Mouse (Mus musculus): ENCODE results near the gene Cdc37. TPM values are rescaled to one million over a fixed set of nuclear protein-coding genes. Genes with fewer than 3 reads are reported as not detected.
A peak's percentile ranks its signal among the peaks of the same experiment; 100 is the strongest.

The Cdc37 gene
- polyA plus RNA-seq, 1 experiment from 2014 or later = 301 TPM

DNA sequence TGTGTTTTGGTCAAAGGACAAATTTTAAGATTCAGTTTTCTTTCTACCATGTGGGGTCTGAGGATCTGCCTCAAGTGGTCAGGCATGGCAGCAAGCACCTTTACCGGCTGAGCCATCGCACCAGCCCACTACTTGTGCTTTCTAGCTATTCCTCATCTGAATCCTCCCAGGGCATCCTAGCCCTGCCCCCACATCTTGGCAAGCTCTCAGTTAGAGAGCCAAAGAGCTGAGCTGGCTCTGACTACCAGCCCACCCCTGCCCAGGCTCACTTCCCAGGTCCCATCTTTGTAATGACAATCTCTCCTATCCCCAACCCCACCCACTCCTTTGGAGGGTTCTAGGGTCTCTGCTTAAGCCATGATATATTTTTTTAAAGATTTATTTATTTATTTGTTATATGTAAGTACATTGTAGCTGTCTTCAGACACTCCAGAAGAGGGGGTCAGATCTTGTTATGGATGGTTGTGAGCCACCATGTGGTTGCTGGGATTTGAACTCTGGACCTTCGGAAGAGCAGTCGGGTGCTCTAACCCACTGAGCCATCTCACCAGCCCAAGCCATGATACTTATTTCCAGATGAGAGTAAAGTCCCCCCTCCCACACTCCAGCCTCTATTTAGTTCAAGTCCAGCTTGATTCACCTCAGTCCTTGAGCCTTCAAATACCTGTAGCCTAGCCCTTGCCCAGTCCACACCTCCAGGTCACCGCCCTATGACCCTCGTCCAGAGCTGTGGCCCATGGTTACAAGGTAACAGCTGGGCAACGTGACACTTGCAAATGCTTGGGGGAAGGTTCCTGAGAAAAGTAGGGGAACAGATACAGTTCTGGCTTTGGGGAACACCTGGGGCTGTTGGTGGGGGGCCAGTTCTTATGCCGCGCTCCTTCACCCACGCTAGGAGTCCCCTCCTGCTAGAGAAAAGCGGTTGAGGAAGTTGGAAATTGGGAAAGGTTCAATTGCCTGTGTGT lies 13.6 kb upstream of the Cdc37 start:
- H3K4me3 ChIP-seq (ENCODE audit: low read length) = no peak overlapping the region
- 29% methylated on average over 11 of the region's 11 CpGs for WGBS
- no peak overlapping the region for H3K27ac ChIP-seq (ENCODE audit: low read length)
- H3K36me3 ChIP-seq (ENCODE audit: control insufficient read depth, insufficient read depth, low read length) = no peaks in the 10 kb centered on the region
- no peak for ATAC-seq (ENCODE audit: low read depth)
- H3K9me3 ChIP-seq (ENCODE audit: control insufficient read depth, low read length) = no peaks in the 10 kb centered on the region
- no peak overlapping the region for H3K9ac ChIP-seq (ENCODE audit: low read length)
- H3K4me1 ChIP-seq (replicated peaks; ENCODE audit: control insufficient read depth, insufficient read depth, low read length) = peaks cover 32% of the 10 kb centered on the region
- no peak overlapping the region; the same call in 1 of the 2 replicates for H3K4me2 ChIP-seq (ENCODE audit: low read depth, low read length)
- H3K27me3 ChIP-seq (ENCODE audit: control insufficient read depth, insufficient read depth, low read depth, low read length) = peaks cover 45% of the 10 kb centered on the region

DNA sequence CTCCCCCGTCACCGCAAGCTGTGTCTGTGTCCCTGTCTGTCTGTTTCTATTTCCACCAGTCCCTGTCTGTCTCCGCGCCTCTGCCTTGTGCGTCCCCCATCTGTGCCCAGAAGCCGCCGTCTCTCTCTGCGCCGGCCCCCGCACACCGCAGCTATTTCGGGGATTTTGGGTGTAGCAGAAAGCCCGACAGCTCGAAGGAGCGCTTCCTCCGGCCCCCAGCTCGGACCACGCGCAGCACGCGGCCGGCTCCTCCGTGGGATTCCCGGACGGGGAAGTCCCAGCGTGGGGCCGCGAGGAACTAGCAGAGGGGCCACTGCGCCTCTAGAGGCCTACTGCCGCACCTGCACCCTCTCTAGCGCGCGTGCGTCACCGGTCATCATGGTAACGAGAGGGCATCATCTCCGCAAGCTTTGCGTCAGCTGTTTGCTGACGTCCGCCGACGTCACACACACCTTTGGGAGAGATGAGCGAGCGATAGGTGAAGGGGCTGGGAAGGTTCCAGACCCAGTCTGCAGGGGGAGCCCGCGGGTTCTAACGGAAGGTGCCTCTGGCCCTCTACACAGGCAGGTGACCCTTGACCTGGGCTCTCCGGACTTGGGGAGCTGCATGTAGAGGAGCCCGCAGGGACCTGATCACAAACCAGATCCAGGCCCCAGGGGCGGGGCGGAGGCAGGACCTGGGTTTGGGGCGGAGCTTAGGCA lies 11.6 kb upstream of the Cdc37 start:
- H3K9me3 ChIP-seq (ENCODE audit: control insufficient read depth, low read length) = no peaks in the 10 kb centered on the region
- H3K4me2 ChIP-seq (ENCODE audit: low read depth, low read length) = peak overlapping the region; percentile 83
- ATAC-seq (ENCODE audit: low read depth) = peak; percentile 68
- H3K27me3 ChIP-seq (ENCODE audit: control insufficient read depth, insufficient read depth, low read depth, low read length) = peaks cover 37% of the 10 kb centered on the region
- peaks cover 18% of the 10 kb centered on the region for H3K4me1 ChIP-seq (replicated peaks; ENCODE audit: control insufficient read depth, insufficient read depth, low read length)
- peak overlapping the region; percentile 59 for H3K4me3 ChIP-seq (ENCODE audit: low read length)
- no peaks in the 10 kb centered on the region for H3K36me3 ChIP-seq (ENCODE audit: control insufficient read depth, insufficient read depth, low read length)
- under 1% methylated on average over 52 of the region's 52 CpGs for WGBS
- H3K9ac ChIP-seq (ENCODE audit: low read length) = peak overlapping the region; percentile 81
- no peak overlapping the region for H3K27ac ChIP-seq (ENCODE audit: low read length)

DNA sequence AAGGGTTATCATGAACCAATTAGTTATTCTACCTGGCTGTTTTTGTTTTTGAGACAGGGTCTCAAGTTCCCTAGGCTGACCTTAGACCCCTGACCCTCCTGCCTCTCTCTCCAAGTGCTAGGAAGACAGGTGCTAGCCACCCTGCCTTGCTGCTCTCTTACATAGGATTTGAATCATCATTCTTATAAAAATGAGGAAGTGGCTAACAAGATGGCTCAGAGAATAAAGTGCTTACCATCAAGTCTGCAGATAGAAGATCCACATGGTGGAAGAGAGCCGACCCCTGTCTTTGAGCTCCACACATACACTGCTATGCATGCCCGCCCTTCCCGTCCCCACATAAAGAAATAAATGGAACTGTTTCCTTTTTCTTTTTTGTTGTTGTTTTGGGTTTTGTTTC lies 5.0 kb upstream of the Cdc37 start:
- no peak overlapping the region for H3K9ac ChIP-seq (ENCODE audit: low read length)
- no peak overlapping the region for H3K27ac ChIP-seq (ENCODE audit: low read length)
- WGBS = 81% methylated on average over 3 of the region's 3 CpGs
- no peaks in the 10 kb centered on the region for H3K9me3 ChIP-seq (ENCODE audit: control insufficient read depth, low read length)
- H3K4me3 ChIP-seq (ENCODE audit: low read length) = no peak overlapping the region
- H3K36me3 ChIP-seq (ENCODE audit: control insufficient read depth, insufficient read depth, low read length) = no peaks in the 10 kb centered on the region
- H3K4me2 ChIP-seq (ENCODE audit: low read depth, low read length) = no peak overlapping the region
- H3K27me3 ChIP-seq (ENCODE audit: control insufficient read depth, insufficient read depth, low read depth, low read length) = no peaks in the 10 kb centered on the region
- ATAC-seq (ENCODE audit: low read depth) = no peak
- H3K4me1 ChIP-seq (replicated peaks; ENCODE audit: control insufficient read depth, insufficient read depth, low read length) = peaks cover 15% of the 10 kb centered on the region

DNA sequence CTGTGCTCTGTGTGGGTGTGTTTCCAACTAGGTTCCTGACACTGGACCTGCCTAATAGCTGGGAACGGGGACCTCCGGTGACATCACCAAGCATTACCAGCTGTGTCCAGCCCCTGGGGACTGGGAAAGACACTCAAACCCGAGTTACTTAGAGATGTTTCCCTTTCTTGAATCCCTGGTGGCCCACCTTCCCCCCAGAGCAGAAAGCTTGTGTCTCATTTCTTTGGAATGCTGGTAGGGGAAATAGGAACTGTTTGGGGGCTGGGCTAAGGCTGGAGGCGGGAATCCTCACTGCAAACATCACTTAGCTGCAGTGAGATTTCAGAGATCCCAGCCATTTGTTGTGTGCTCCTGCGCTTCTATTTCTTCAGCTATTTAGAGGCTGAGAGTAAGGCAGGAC lies 4.1 kb upstream of the Cdc37 start:
- Histone ChIP-seq H3K9me3 (ENCODE audit: control insufficient read depth, low read length) (no peaks in the 10 kb centered on the region), H3K36me3 (ENCODE audit: control insufficient read depth, insufficient read depth, low read length) (no peaks in the 10 kb centered on the region), H3K4me1 (replicated peaks; ENCODE audit: control insufficient read depth, insufficient read depth, low read length) (peaks cover 19% of the 10 kb centered on the region), H3K27ac (ENCODE audit: low read length) (peak overlapping the region; percentile 81), H3K4me2 (ENCODE audit: low read depth, low read length) (peak overlapping the region; percentile 71), H3K27me3 (ENCODE audit: control insufficient read depth, insufficient read depth, low read depth, low read length) (no peaks in the 10 kb centered on the region), H3K9ac (ENCODE audit: low read length) (peak overlapping the region; percentile 60), H3K4me3 (ENCODE audit: low read length) (peak overlapping the region; percentile 41)
- ATAC-seq (ENCODE audit: low read depth) = peak; percentile 19; the same call in 1 of the 2 replicates
- 2% methylated on average over 5 of the region's 5 CpGs for WGBS

DNA sequence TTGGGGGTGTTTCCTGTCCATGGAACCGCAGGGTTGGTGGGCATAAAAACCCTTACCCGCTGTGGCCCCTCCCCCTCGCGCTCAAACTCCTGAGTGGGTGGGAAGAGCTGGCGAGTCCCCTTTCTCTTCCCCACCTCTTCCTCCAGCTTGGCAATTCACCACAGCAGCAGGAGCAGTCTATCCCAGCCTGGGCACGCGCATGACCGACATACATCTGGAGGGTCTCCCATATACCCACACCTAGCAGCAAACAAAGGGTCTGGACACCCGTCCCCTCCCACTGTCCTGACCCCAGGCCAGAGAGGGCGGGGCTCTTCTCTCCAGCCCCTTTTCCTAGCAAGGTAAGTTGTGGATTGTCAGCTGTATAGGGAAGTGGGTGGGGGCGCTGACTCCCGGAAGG lies 3.5 kb upstream of the Cdc37 start:
- Histone ChIP-seq H3K4me3 (ENCODE audit: low read length) (peak overlapping the region; percentile 41), H3K36me3 (ENCODE audit: control insufficient read depth, insufficient read depth, low read length) (no peaks in the 10 kb centered on the region), H3K9me3 (ENCODE audit: control insufficient read depth, low read length) (no peaks in the 10 kb centered on the region), H3K9ac (ENCODE audit: low read length) (peak overlapping the region; percentile 60), H3K27ac (ENCODE audit: low read length) (peak overlapping the region; percentile 81), H3K4me2 (ENCODE audit: low read depth, low read length) (peak overlapping the region; percentile 71), H3K27me3 (ENCODE audit: control insufficient read depth, insufficient read depth, low read depth, low read length) (no peaks in the 10 kb centered on the region), H3K4me1 (replicated peaks; ENCODE audit: control insufficient read depth, insufficient read depth, low read length) (peaks cover 24% of the 10 kb centered on the region)
- peak; percentile 10; the same call in 1 of the 2 replicates for ATAC-seq (ENCODE audit: low read depth)
- WGBS = 3% methylated on average over 12 of the region's 12 CpGs

DNA sequence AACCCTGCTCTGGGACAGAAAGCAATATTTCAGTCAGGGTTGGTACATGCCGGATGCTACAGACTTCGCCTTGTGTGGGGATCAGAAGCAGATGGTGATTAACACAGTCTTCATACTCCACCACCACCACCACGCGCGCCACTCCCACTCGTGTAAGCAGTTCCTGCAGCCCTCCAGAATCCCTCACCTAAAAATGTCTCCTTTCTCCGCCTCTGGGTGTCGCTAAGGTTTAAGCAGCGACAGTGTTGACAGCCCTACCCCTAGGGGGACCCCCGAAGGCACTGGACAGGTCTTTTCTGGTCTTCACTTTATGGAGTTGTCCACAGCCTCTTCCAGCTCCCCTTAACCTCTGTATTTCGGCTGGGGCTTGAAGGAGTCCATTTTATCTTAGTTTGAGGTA lies 2.9 kb upstream of the Cdc37 start:
- no peaks in the 10 kb centered on the region for H3K9me3 ChIP-seq (ENCODE audit: control insufficient read depth, low read length)
- H3K4me3 ChIP-seq (ENCODE audit: low read length) = peak overlapping the region; percentile 41
- peak; percentile 26; the same call in 1 of the 2 replicates for ATAC-seq (ENCODE audit: low read depth)
- H3K4me1 ChIP-seq (replicated peaks; ENCODE audit: control insufficient read depth, insufficient read depth, low read length) = peaks cover 30% of the 10 kb centered on the region
- WGBS = 2% methylated on average over 11 of the region's 11 CpGs
- no peaks in the 10 kb centered on the region for H3K36me3 ChIP-seq (ENCODE audit: control insufficient read depth, insufficient read depth, low read length)
- no peaks in the 10 kb centered on the region for H3K27me3 ChIP-seq (ENCODE audit: control insufficient read depth, insufficient read depth, low read depth, low read length)
- no peak overlapping the region; the same call in 1 of the 2 replicates for H3K27ac ChIP-seq (ENCODE audit: low read length)
- peak overlapping the region; percentile 71 for H3K4me2 ChIP-seq (ENCODE audit: low read depth, low read length)
- peak overlapping the region; percentile 60; the same call in 1 of the 2 replicates for H3K9ac ChIP-seq (ENCODE audit: low read length)

DNA sequence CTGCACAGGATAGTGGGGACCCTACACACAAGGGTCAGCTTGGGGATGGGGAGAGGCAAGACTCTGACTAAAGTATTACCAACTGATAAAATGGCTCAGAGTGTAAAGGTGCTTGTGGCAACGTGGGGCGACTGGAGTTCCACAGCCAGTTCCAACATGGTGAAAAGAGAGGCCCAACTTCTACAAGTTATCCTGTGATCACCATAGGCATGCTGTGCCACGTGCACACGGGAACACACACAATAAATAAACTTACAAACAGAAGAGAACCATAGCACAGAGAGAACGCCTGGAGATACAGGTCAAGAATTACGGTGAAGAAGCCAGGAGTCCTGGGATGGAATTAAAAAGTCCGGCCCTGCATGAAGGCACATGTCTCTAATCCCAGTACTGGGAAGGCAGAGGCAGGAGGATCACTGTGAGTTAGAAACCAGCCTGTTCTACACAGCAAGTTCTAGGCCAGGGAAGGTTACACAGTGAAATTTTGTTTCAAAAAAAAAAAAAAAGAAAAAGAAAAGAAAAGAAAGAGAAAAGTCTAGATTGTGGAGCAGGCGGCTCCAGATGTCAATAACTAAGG lies 617 bp downstream of the Cdc37 start:
- Histone ChIP-seq H3K4me2 (ENCODE audit: low read depth, low read length) (peak overlapping the region; percentile 92), H3K4me1 (replicated peaks; ENCODE audit: control insufficient read depth, insufficient read depth, low read length) (peaks cover 43% of the 10 kb centered on the region), H3K4me3 (ENCODE audit: low read length) (peak overlapping the region; percentile 87), H3K27me3 (ENCODE audit: control insufficient read depth, insufficient read depth, low read depth, low read length) (no peaks in the 10 kb centered on the region), H3K27ac (ENCODE audit: low read length) (peak overlapping the region; percentile 79), H3K9me3 (ENCODE audit: control insufficient read depth, low read length) (no peaks in the 10 kb centered on the region), H3K36me3 (ENCODE audit: control insufficient read depth, insufficient read depth, low read length) (peaks cover 8% of the 10 kb centered on the region; the same call in 1 of the 2 replicates), H3K9ac (ENCODE audit: low read length) (peak overlapping the region; percentile 93)
- ATAC-seq (ENCODE audit: low read depth) = no peak
- 4% methylated on average over 8 of the region's 8 CpGs for WGBS

DNA sequence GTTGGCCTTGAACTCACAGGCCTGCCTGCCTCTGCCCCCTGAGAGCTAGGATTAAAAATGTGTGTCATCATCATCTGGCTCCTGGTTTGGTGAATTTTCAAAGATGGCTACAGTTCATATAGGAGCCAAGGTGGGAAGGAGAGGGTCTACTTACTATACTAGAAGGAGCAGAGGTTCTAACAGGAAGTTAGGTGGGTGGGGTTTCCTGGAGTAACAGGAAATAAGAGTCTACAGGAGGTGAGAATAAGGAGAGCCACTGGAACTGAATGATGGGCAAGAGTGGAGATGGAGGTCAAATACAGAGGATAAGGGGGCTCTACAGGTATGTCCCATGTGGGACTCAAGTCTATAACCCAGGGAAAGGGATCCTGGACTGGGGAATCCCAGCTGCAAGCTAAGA lies 1.4 kb downstream of the Cdc37 start:
- Histone ChIP-seq H3K9me3 (ENCODE audit: control insufficient read depth, low read length) (no peaks in the 10 kb centered on the region), H3K9ac (ENCODE audit: low read length) (peak overlapping the region; percentile 93), H3K36me3 (ENCODE audit: control insufficient read depth, insufficient read depth, low read length) (peaks cover 8% of the 10 kb centered on the region; the same call in 1 of the 2 replicates), H3K4me3 (ENCODE audit: low read length) (peak overlapping the region; percentile 87), H3K4me1 (replicated peaks; ENCODE audit: control insufficient read depth, insufficient read depth, low read length) (peaks cover 36% of the 10 kb centered on the region), H3K27ac (ENCODE audit: low read length) (no peak overlapping the region), H3K4me2 (ENCODE audit: low read depth, low read length) (peak overlapping the region; percentile 92), H3K27me3 (ENCODE audit: control insufficient read depth, insufficient read depth, low read depth, low read length) (no peaks in the 10 kb centered on the region)
- no peak for ATAC-seq (ENCODE audit: low read depth)
